Mouse (Mus musculus) cortical plate, adult 2 months (tissue): ENCODE data around the gene 3110082J24Rik. TPM values are rescaled to one million over a fixed set of nuclear protein-coding genes. Genes with fewer than 3 reads are reported as not detected.

Source experiments
- H3K27ac ChIP-seq: fragments of 200-500 bp; 2 replicates; pipeline ENCODE4 v1.5.1; 2012; ENCODE audit warnings: low read length, control low read depth, inconsistent platforms; ENCODE audit not compliant: insufficient read depth
- H3K4me1 ChIP-seq: fragments of 200-500 bp; 2 replicates; pipeline ENCODE4 v1.6.1; 2011; ENCODE audit warnings: low read length; ENCODE audit not compliant: control insufficient read depth, insufficient read depth
- H3K4me3 ChIP-seq: fragments of 200-500 bp; 2 replicates; pipeline ENCODE4 v1.5.1; 2011; ENCODE audit warnings: mild to moderate bottlenecking, low read length, control low read depth; ENCODE audit not compliant: insufficient read depth
- CTCF ChIP-seq: fragments of 200-500 bp; IDR thresholded peaks from 2 replicates; pipeline ENCODE4 v1.5.1; 2011; ENCODE audit warnings: mild to moderate bottlenecking, control low read depth, low read length; ENCODE audit not compliant: insufficient read depth; ENCODE audit errors: extremely low read depth
- POLR2A ChIP-seq: fragments of 200-500 bp; IDR thresholded peaks from 2 replicates; pipeline ENCODE4 v1.6.1; 2011; ENCODE audit warnings: mild to moderate bottlenecking, low read length, control low read depth; ENCODE audit not compliant: insufficient read depth; ENCODE audit errors: extremely low read depth
- polyA plus RNA-seq: library from polyadenylated mRNA; depleted of rRNA; stranded (reverse); fragments of >200 nt; gene quantifications from 2 replicates; pipeline ENCODE4 v1.2.3, GENCODE M21; 2012

3110082J24Rik gene
- polyA plus RNA-seq, 1 experiment, result 4.6 TPM

GRCm38 (mm10) chr5:30138193-30138592, 32.3 kb upstream of the 3110082J24Rik start:
- TF ChIP-seq CTCF, result no peak
- H3K4me3 ChIP-seq, result no peak overlapping the region
- no peaks in the 10 kb centered on the region for H3K4me1 ChIP-seq

GRCm38 (mm10) chr5:30137271-30137670, 31.4 kb upstream of the 3110082J24Rik start:
- no peak overlapping the region for H3K27ac ChIP-seq
- H3K4me1 ChIP-seq, result no peaks in the 10 kb centered on the region
- TF ChIP-seq POLR2A (no peak), CTCF (no peak)
- no peak overlapping the region for H3K4me3 ChIP-seq

More at GRCm38 (mm10) chr5:30138193-30138592, 32.3 kb upstream of the 3110082J24Rik start:
- no peak overlapping the region for H3K27ac ChIP-seq

GRCm38 (mm10) chr5:30135711-30136231, 29.9 kb upstream of the 3110082J24Rik start:
- H3K4me1 ChIP-seq, result no peaks in the 10 kb centered on the region
- no peak overlapping the region for H3K4me3 ChIP-seq
- no peak for TF ChIP-seq POLR2A
- TF ChIP-seq CTCF, result no peak
- no peak overlapping the region for H3K27ac ChIP-seq

- Histone ChIP-seq H3K4me3 (no peak overlapping the region), H3K27ac (no peak overlapping the region), H3K4me1 (no peaks in the 10 kb centered on the region)
- TF ChIP-seq CTCF, result no peak
- no peak for TF ChIP-seq POLR2A
Observed at GRCm38 (mm10) chr5:30132173-30132572, 26.3 kb upstream of the 3110082J24Rik start.

GRCm38 (mm10) chr5:30131246-30131645, 25.4 kb upstream of the 3110082J24Rik start:
- H3K27ac ChIP-seq, result no peak overlapping the region
- H3K4me3 ChIP-seq, result no peak overlapping the region
- H3K4me1 ChIP-seq, result no peaks in the 10 kb centered on the region
- TF ChIP-seq CTCF, result no peak
- no peak for TF ChIP-seq POLR2A

- Histone ChIP-seq H3K4me3 (no peak overlapping the region), H3K27ac (no peak overlapping the region), H3K4me1 (no peaks in the 10 kb centered on the region)
- no peak for TF ChIP-seq CTCF
- TF ChIP-seq POLR2A, result no peak
Observed at GRCm38 (mm10) chr5:30128680-30129079, 22.8 kb upstream of the 3110082J24Rik start.

- no peak for TF ChIP-seq POLR2A
- no peak for TF ChIP-seq CTCF
- Histone ChIP-seq H3K4me1 (no peaks in the 10 kb centered on the region), H3K27ac (no peak overlapping the region), H3K4me3 (no peak overlapping the region)
Observed at GRCm38 (mm10) chr5:30127921-30128597, 22.2 kb upstream of the 3110082J24Rik start.

- Histone ChIP-seq H3K4me3 (no peak overlapping the region), H3K4me1 (no peaks in the 10 kb centered on the region), H3K27ac (no peak overlapping the region)
- no peak for TF ChIP-seq POLR2A
- no peak for TF ChIP-seq CTCF
Observed at GRCm38 (mm10) chr5:30126756-30127155, 20.9 kb upstream of the 3110082J24Rik start.

GRCm38 (mm10) chr5:30125587-30125986, 19.7 kb upstream of the 3110082J24Rik start:
- no peak overlapping the region for H3K4me3 ChIP-seq
- no peaks in the 10 kb centered on the region for H3K4me1 ChIP-seq
- no peak overlapping the region for H3K27ac ChIP-seq
- peak; percentile 61 for TF ChIP-seq CTCF
- TF ChIP-seq POLR2A, result no peak

- Histone ChIP-seq H3K4me3 (no peak overlapping the region), H3K4me1 (no peaks in the 10 kb centered on the region), H3K27ac (no peak overlapping the region)
- no peak for TF ChIP-seq CTCF
- no peak for TF ChIP-seq POLR2A
Observed at GRCm38 (mm10) chr5:30122481-30122880, 16.6 kb upstream of the 3110082J24Rik start.

- Histone ChIP-seq H3K27ac (no peak overlapping the region), H3K4me1 (no peaks in the 10 kb centered on the region), H3K4me3 (no peak overlapping the region)
- TF ChIP-seq POLR2A (no peak), CTCF (no peak)
Observed at GRCm38 (mm10) chr5:30120106-30120505, 14.2 kb upstream of the 3110082J24Rik start.
